Mouse (Mus musculus): ENCODE results near the gene Tceanc2. TPM values are rescaled to one million over a fixed set of nuclear protein-coding genes. Genes with fewer than 3 reads are reported as not detected.

Gene Tceanc2
- 20.8 and 25.4 TPM in 2 replicates for polyA plus RNA-seq (2015; fragmentation: Nextera tagmentation; extraction: Ambion mirVana)

DNA sequence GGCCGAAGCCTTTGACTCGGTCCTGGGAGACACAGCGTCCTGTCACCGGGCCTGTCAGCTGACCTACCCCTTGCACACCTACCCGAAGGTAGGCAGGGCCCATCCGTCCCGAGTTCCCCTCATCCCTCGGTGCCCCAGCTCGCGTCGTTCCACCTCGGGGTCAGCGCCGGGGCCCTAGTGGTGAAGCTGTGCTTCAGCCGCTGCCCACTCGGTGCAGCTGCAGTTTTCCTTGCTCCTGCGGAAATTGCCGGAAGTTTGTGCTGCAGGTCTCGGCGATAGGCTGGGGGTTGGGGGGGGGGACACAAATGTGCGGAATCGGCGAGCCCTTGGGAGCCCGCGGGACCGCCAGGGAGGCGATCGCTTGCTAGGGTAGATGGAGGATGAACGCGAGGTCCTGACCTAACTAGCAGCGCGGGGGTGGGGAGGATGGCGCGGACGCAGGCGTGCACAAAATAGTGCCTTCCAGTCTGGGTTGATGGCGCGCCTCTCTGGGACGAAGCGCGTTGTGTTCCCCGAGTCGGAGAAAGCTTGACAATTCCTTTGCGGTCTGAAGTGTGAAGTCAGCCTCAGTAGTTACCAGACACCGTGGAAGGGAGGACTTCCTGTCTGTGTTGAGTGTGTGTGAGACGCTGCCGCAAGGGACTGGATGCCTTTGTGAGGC lies at the start of gene Tceanc2:
TSS of gene Tceanc2 (minus strand) at position 287 of the 661 bp plus-strand sequence.

DNA sequence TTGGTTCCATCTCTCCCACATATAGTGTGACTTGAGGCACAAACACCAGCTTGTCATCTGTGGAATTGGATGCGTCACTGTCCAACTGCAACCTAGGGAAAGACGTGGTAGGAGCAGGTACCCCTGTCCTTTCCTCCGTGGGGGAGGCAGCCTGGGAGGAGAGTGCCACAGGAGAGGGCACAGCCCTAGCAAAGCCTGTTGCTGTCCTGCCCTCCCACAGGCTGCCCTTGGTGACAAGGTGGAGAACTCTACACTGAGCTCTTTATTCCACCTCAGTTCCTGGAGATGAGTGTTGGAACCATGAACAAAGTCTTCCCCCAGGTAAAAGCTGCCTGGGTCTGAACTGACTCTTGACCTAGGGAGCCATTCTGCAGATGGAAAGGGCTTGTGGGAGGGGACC lies 30.0 kb upstream of the Tceanc2 start, which contains the start of gene Ldlrad1:
TSS of gene Ldlrad1 (plus strand) at position 301 of the 400 bp plus-strand sequence.

DNA sequence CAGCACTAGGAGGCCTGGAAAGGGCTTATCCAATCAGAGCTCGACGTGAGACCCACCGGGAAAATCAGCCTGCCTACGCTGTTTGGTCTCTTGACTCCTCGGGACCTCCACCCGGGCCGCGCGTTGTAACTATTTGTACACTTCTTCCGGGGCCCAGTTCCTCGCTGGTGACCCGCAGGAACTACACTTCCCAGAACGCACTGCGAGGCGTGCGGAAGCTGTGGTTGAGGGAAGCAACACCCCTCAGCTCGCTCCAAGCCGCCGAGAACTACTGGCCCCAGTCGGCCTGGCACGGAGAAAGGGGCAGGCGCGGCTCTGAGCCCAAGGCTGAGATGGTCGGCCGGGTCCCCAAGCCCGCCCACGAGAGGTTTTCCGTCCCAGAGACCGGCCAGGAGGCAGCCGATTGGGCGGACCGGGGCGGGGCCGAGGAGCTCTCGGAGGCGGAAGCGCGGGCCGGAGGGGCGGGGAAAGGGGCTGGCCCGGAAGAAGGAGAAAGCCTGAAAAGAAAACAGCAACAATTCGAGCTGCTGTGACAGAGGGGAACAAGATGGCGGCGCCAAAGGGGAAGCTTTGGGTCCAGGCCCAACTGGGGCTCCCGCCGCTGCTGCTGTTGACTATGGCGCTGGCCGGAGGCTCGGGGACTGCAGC lies 610 bp downstream of the Tceanc2 start, which contains the start of gene Tmem59:
TSS of gene Tmem59 (plus strand) at position 218 of the 648 bp plus-strand sequence.

DNA sequence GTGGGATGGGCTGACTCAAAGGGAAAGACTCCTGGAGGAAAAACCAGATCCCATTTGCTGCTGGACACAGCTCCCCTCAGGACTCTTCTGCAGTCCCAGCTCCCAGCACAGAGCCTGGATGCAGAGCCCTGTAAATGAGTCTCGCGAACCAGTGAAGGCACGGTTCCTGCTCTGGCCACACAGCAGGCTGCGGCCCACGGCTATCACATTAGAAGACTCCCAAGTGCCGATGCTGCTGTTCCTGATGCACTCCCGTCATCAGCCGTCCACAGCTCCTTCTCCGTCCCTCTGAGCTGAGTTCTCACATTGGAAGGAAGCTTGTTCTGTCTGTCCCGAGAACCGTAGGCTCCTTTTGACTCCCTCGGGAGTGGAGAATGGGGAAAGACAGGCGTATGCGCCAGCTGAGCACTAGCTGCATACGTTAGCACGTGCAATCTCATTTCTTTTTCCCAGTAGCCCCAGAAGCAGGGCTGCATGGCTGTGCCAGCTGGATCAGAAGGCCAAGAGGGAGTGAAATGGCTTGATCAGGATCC lies 82.0 kb downstream of the Tceanc2 start, which contains the start of gene Cdcp2:
TSS of gene Cdcp2 (plus strand) at position 51 of the 533 bp plus-strand sequence.

Other genes starting within 250 kb of the Tceanc2 start
- 83.1 and 86.6 TPM in 2 replicates for gene Mrpl37, start 112.2 kb downstream of the Tceanc2 start, polyA plus RNA-seq (2015; fragmentation: Nextera tagmentation; extraction: Ambion mirVana)
- 3.3 and 4.9 TPM in 2 replicates for gene Cyb5rl, start 112.1 kb downstream of the Tceanc2 start, polyA plus RNA-seq (2015; fragmentation: Nextera tagmentation; extraction: Ambion mirVana)
- 0.12 and 0.14 TPM in 2 replicates for gene Cdcp2, start 82.2 kb downstream of the Tceanc2 start, polyA plus RNA-seq (2015; fragmentation: Nextera tagmentation; extraction: Ambion mirVana)
- 398 and 438 TPM in 2 replicates for gene Tmem59, start 717 bp downstream of the Tceanc2 start, polyA plus RNA-seq (2015; fragmentation: Nextera tagmentation; extraction: Ambion mirVana)
- not detected in 2 replicates for gene Ldlrad1, start 30.1 kb upstream of the Tceanc2 start, polyA plus RNA-seq (2015; fragmentation: Nextera tagmentation; extraction: Ambion mirVana)
- 52.2 and 55.7 TPM in 2 replicates for gene Lrrc42, start 74.4 kb upstream of the Tceanc2 start, polyA plus RNA-seq (2015; fragmentation: Nextera tagmentation; extraction: Ambion mirVana)
- gene Hspb11, start 74.5 kb upstream of the Tceanc2 start, polyA plus RNA-seq (2015; fragmentation: Nextera tagmentation; extraction: Ambion mirVana), result 38.5 and 49.4 TPM in 2 replicates
- not detected in 2 replicates for gene Dio1, start 128.1 kb upstream of the Tceanc2 start, polyA plus RNA-seq (2015; fragmentation: Nextera tagmentation; extraction: Ambion mirVana)
- 78.6 and 80.5 TPM in 2 replicates for gene Yipf1, start 135.2 kb upstream of the Tceanc2 start, polyA plus RNA-seq (2015; fragmentation: Nextera tagmentation; extraction: Ambion mirVana)
- gene Ndc1, start 188.7 kb upstream of the Tceanc2 start, polyA plus RNA-seq (2015; fragmentation: Nextera tagmentation; extraction: Ambion mirVana), result 15.0 and 15.3 TPM in 2 replicates

All from neural tube, postnatal 0 days (tissue).